Mouse (Mus musculus) spleen, adult 2 months (tissue): ENCODE data around the gene Wdr62.

ENCODE experiments used
- CTCF ChIP-seq: fragments of 200-500 bp; IDR thresholded peaks from 2 replicates; pipeline ENCODE4 v1.5.1; 2011; ENCODE audit warnings: mild to moderate bottlenecking, inconsistent platforms; ENCODE audit not compliant: insufficient read depth, insufficient read length, insufficient replicate concordance; ENCODE audit errors: extremely low read depth
- POLR2A ChIP-seq: fragments of 200-500 bp; IDR thresholded peaks from 2 replicates; pipeline ENCODE4 v1.6.1; 2011; ENCODE audit warnings: low read depth, low read length, inconsistent platforms

- no peak for TF ChIP-seq POLR2A
- no peak for TF ChIP-seq CTCF
Measured at GRCm38 (mm10) chr7:30221433-30221832, 58.8 kb downstream of the Wdr62 start.
